Mouse (Mus musculus) hematopoietic stem cell, adult 5-6 weeks (primary cell): ENCODE measurements around the gene 1810065E05Rik. TPM values are rescaled to one million over a fixed set of nuclear protein-coding genes. Genes with fewer than 3 reads are reported as not detected.

Source experiments
- ATAC-seq, 2 experiments: fragments of 125-278 bp in 1 of 2; replicated peaks in 1 of 2; 2 replicates each; pipeline ENCODE4 v1.8.0; 2016 to 2017; ENCODE audit warnings: inconsistent platforms in 2 of 2, mild to moderate bottlenecking in 2 of 2, moderate number of reproducible peaks in 2 of 2, low read depth in 1 of 2, moderate TSS enrichment in 1 of 2; ENCODE audit not compliant: low FRiP score in 2 of 2, poor library complexity in 2 of 2, severe bottlenecking in 2 of 2, insufficient read depth in 1 of 2, low TSS enrichment in 1 of 2
- total RNA-seq: library from RNA; stranded (forward); fragments of 172-1452, 232-1000 nt; gene quantifications from 2 replicates; pipeline ENCODE4 v1.2.3, GENCODE M21; 2017

Gene 1810065E05Rik
- not detected in 2 replicates for total RNA-seq

DNA sequence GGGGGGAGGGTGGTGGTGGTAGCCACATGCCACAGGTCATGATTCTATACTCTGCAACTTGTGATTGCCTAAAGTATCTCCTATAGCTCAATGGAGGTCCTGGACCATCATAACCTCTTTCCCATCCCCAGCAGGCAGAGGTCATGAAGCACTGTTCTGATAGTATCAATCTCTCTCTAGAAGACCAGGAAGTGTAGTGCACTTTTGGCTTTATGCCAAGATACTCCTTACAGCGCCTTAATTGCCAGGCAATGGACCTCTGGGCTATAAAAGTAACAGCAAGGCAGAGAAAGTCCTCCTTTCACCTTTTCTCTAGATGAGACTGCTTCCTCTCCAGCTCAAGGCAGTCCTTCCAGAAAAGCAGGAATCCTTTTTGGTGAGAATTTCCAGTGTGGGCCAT, at the start of gene 1810065E05Rik:
Gene 1810065E05Rik (plus strand): TSS at position 297 of the 400 bp plus-strand sequence.
- ATAC-seq: no peak

DNA sequence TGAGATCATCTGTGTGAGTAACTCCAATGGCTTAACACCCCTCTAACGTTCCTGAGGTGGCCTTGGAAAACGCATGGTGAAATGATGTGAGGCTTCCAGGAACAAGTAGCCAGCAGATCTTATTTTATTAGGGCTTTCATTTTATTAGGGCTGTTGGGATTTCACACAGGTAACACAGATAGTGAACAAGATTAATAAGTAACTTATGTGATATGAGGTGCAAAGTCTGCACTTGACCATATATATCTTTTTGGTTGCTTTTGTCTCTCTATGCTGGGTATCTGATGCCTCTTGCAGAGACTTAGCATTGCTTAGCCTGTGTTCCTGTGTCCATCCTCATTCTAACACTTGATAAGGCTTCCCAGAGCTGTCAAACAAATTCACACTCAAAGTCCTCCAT, 43.6 kb upstream of the 1810065E05Rik start:
- ATAC-seq: no peak

DNA sequence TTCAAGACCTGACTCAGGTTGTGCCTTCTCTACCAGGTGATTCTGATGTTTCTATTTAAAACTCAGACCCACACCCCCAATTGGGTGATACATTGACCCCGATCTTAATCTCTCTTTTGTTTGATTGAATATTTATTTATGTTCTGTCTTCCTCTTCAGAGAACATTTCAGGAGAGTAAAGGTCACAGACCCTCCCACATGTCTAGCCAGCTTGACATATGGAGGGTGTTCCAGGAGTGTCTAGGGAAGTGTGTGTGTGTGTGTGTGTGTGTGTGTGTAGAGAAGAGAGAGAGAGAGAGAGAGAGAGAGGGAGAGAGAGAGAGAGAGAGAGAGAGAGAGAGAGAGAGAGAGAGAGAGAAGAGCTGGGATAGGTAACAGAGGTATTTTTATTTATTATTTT, 43.2 kb upstream of the 1810065E05Rik start:
- ATAC-seq: no peak

- ATAC-seq: no peak
Observed at GRCm38 (mm10) chr11:58378763-58379278, 42.1 kb upstream of the 1810065E05Rik start, which contains the start of gene Lypd8. Gene Lypd8 (plus strand): TSS chr11:58379043.

DNA sequence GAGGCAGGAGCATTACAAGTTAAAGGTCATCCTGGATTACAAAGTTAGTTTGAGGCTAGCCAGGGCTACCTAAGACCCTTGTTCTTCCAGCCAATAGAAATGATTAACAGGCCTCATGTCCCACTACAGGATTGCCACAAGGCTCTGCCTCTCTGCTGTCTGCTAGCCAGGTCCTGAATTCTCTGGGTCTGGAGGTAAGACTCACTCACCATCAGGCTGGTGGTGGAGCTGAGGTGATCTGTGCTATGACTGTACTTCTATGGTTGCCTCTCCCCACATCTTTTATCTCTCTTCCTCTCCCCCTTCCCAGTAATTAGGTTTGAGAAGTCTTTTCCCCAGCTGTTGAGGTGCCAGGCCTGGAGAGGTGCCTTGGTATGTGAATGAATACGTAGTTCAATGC, 41.4 kb upstream of the 1810065E05Rik start:
- no peak for ATAC-seq

- no peak for ATAC-seq
Observed at GRCm38 (mm10) chr11:58382471-58382870, 38.4 kb upstream of the 1810065E05Rik start.

GRCm38 (mm10) chr11:58399985-58400645, 20.8 kb upstream of the 1810065E05Rik start:
- no peak for ATAC-seq

- ATAC-seq: no peak
Observed at GRCm38 (mm10) chr11:58400655-58401054, 20.3 kb upstream of the 1810065E05Rik start.

DNA sequence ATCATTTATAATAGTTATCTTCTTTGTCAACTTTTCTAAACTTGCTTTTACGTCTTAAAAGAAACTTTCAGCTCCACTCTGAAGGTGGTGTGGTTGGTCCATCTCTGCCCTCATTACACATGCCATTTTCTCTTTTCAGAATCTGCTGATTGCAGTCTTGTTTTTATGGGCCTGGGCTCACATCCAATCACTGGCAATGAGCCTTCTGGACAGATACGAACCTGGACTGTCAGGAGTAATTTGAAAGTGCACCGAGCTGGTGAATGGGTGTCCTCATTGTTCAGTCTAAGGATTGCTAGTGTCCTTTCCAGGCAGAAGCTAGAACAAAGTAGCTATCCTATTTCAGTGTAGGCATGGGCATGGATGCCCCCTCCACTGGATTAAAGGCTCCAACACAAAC, 12.8 kb upstream of the 1810065E05Rik start:
- ATAC-seq: no peak

GRCm38 (mm10) chr11:58418336-58418735, 2.6 kb upstream of the 1810065E05Rik start:
- ATAC-seq: no peak

DNA sequence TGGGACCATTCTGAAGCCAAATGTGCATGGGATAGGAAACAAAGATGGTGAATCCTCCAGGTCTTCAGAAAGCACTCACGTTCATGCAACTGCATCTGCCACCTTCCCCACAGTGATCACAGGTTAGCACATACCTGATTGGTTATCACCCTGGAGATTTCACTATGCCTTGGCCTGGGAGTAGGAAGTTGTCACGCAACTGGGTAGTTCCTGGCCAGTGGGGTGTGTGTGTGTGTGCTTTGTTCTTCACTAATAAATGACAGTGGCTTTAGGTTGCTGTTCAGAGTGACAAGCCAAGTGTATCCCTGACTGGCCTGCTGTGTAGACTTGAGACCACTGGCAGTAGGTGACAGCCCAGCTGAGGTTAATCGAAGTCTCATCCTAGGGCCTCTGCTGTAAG, 11.3 kb downstream of the 1810065E05Rik start, which contains the start of gene Gm12253:
Gene Gm12253 (plus strand): TSS at position 301 of the 400 bp plus-strand sequence.
- no peak for ATAC-seq

GRCm38 (mm10) chr11:58437866-58438265, 17.0 kb downstream of the 1810065E05Rik start:
- no peak for ATAC-seq

- ATAC-seq: no peak
Observed at GRCm38 (mm10) chr11:58452759-58453158, 31.8 kb downstream of the 1810065E05Rik start, which contains the start of gene Lypd9. Gene Lypd9 (minus strand): TSS chr11:58452923.

- no peak for ATAC-seq
Observed at GRCm38 (mm10) chr11:58453592-58453991, 32.7 kb downstream of the 1810065E05Rik start.

GRCm38 (mm10) chr11:58462170-58462569, 41.3 kb downstream of the 1810065E05Rik start, which contains the start of gene Olfr30:
Gene Olfr30 (minus strand): TSS chr11:58462270.
- ATAC-seq: no peak
